Mouse (Mus musculus) liver, embryonic 16.5 days (tissue): ENCODE results near the gene Vil1. TPM values are rescaled to one million over a fixed set of nuclear protein-coding genes. Genes with fewer than 3 reads are reported as not detected.
"Not testable (repeated sequence)": the region's sequence is repeated elsewhere in the genome, so short reads cannot be mapped to it uniquely, and the experiment has no call there.

Experiments
- ATAC-seq: fragments of 200-750 bp; cut with Nextera tagmentation; 2 replicates; pipeline ENCODE4 v1.8.0; 2017; ENCODE audit warnings: low read depth, mild to moderate bottlenecking, moderate number of reproducible peaks, moderate library complexity
- H3K27ac ChIP-seq: fragments of 300-500 bp; sonication (generic); 2 replicates; pipeline ENCODE4 v1.5.1; 2014; ENCODE audit warnings: mild to moderate bottlenecking, low read length
- H3K27me3 ChIP-seq: fragments of 300-500 bp; sonication (generic); 2 replicates; pipeline ENCODE4 v1.6.1; 2014; ENCODE audit warnings: low read depth, low read length, mixed read lengths; ENCODE audit not compliant: control insufficient read depth, insufficient read depth
- H3K36me3 ChIP-seq: fragments of 300-500 bp; sonication (generic); 2 replicates; pipeline ENCODE4 v1.6.1; 2014; ENCODE audit warnings: mild to moderate bottlenecking; ENCODE audit not compliant: control insufficient read depth, insufficient read depth
- H3K4me1 ChIP-seq: fragments of 300-500 bp; sonication (generic); 2 replicates; pipeline ENCODE4 v1.6.1; 2014; ENCODE audit warnings: low read depth, low read length, mixed read lengths; ENCODE audit not compliant: control insufficient read depth
- H3K4me2 ChIP-seq: fragments of 300-500 bp; sonication (generic); 2 replicates; pipeline ENCODE4 v1.6.1; 2014; ENCODE audit warnings: low read depth, low read length, mixed read lengths
- H3K4me3 ChIP-seq: fragments of 300-500 bp; sonication (generic); 2 replicates; pipeline ENCODE4 v1.5.1; 2014; ENCODE audit warnings: low read depth, mild to moderate bottlenecking, low read length
- H3K9ac ChIP-seq: fragments of 300-500 bp; sonication (generic); 2 replicates; pipeline ENCODE4 v1.6.1; 2014; ENCODE audit warnings: low read depth, low read length
- H3K9me3 ChIP-seq: fragments of 300-500 bp; sonication (generic); replicated peaks from 2 replicates; pipeline ENCODE4 v1.6.1; 2016; ENCODE audit warnings: low read length; ENCODE audit not compliant: control insufficient read depth
- whole genome bisulfite sequencing: fragments of 180-500 bp; shearing (Covaris S2); extraction: QIAGEN DNeasy Blood & Tissue Kit; methylation state at CpG from one replicate; pipeline ENCODE4 v1.1.7; 2014; ENCODE audit not compliant: insufficient replicate concordance; 5-methylcytosine and 5-hydroxymethylcytosine counted together
- polyA plus RNA-seq: library from polyadenylated mRNA; unstranded; fragments of >200 nt; fragmentation: Nextera tagmentation; extraction: Ambion mirVana; gene quantifications from 2 replicates; pipeline ENCODE4 v1.2.1, GENCODE M21; 2015

Vil1 gene
- polyA plus RNA-seq, 1 experiment from 2014 or later = 1.6 TPM

GRCm38 (mm10) chr1:74396456-74397222 is 12.5 kb upstream of the Vil1 start:
- peak overlapping the region; percentile 98 for H3K4me2 ChIP-seq
- H3K27ac ChIP-seq = peak overlapping the region; percentile 82
- not testable (repeated sequence) for ATAC-seq, H3K27me3 ChIP-seq, H3K9me3 ChIP-seq
- WGBS = 4% methylated on average over 11 of the region's 12 CpGs
- H3K9ac ChIP-seq = peak overlapping the region; percentile 77
- H3K4me1 ChIP-seq = peaks cover 54% of the 10 kb centered on the region
- peak overlapping the region; percentile 67 for H3K4me3 ChIP-seq
- peaks cover 20% of the 10 kb centered on the region for H3K36me3 ChIP-seq

- Histone ChIP-seq H3K4me1 (peaks cover 58% of the 10 kb centered on the region), H3K27me3 (no peaks in the 10 kb centered on the region), H3K4me3 (peak overlapping the region; percentile 67), H3K4me2 (peak overlapping the region; percentile 98), H3K9me3 (no peaks in the 10 kb centered on the region), H3K27ac (peak overlapping the region; percentile 95), H3K9ac (peak overlapping the region; percentile 77), H3K36me3 (peaks cover 20% of the 10 kb centered on the region)
- peak; percentile 91 for ATAC-seq
- under 1% methylated on average over 41 of the region's 41 CpGs for WGBS
Measured at GRCm38 (mm10) chr1:74397268-74397918, 11.8 kb upstream of the Vil1 start.

GRCm38 (mm10) chr1:74397919-74398451 is 11.2 kb upstream of the Vil1 start:
- H3K9me3 ChIP-seq = no peaks in the 10 kb centered on the region
- 3% methylated on average over 11 of the region's 11 CpGs for WGBS
- peak overlapping the region; percentile 98 for H3K4me2 ChIP-seq
- peaks cover 20% of the 10 kb centered on the region for H3K36me3 ChIP-seq
- no peaks in the 10 kb centered on the region for H3K27me3 ChIP-seq
- peak overlapping the region; percentile 95 for H3K27ac ChIP-seq
- peaks cover 52% of the 10 kb centered on the region for H3K4me1 ChIP-seq
- ATAC-seq = peak; percentile 3; the same call in 1 of the 2 replicates
- H3K4me3 ChIP-seq = peak overlapping the region; percentile 67
- peak overlapping the region; percentile 77 for H3K9ac ChIP-seq

- Histone ChIP-seq H3K4me2 (peak overlapping the region; percentile 61), H3K27ac (peak overlapping the region; percentile 56)
Measured at GRCm38 (mm10) chr1:74400531-74400930, 8.6 kb upstream of the Vil1 start.

GRCm38 (mm10) chr1:74401015-74401702 is 8.0 kb upstream of the Vil1 start:
- Histone ChIP-seq H3K4me3 (peak overlapping the region; percentile 20), H3K27ac (peak overlapping the region; percentile 56), H3K4me2 (peak overlapping the region; percentile 61), H3K36me3 (no peaks in the 10 kb centered on the region), H3K9ac (peak overlapping the region; percentile 43), H3K4me1 (peaks cover 32% of the 10 kb centered on the region), H3K27me3 (no peaks in the 10 kb centered on the region), H3K9me3 (no peaks in the 10 kb centered on the region)
- no peak for ATAC-seq
- 32% methylated on average over 16 of the region's 16 CpGs for WGBS

More at GRCm38 (mm10) chr1:74400531-74400930, 8.6 kb upstream of the Vil1 start:
- no peak for ATAC-seq
- Histone ChIP-seq H3K27me3 (no peaks in the 10 kb centered on the region), H3K9me3 (no peaks in the 10 kb centered on the region), H3K4me3 (no peak overlapping the region), H3K36me3 (no peaks in the 10 kb centered on the region), H3K9ac (0 out of 2 replicates have a peak overlapping the region, but pooled peaks have one; percentile 30), H3K4me1 (peaks cover 32% of the 10 kb centered on the region)
- WGBS = 51% methylated on average over 3 of the region's 3 CpGs

GRCm38 (mm10) chr1:74404206-74404605 is 5.0 kb upstream of the Vil1 start:
- Histone ChIP-seq H3K9ac (no peak overlapping the region), H3K27ac (no peak overlapping the region), H3K36me3 (no peaks in the 10 kb centered on the region), H3K9me3 (no peaks in the 10 kb centered on the region), H3K4me2 (no peak overlapping the region), H3K4me3 (no peak overlapping the region), H3K27me3 (no peaks in the 10 kb centered on the region), H3K4me1 (peaks cover 18% of the 10 kb centered on the region)
- ATAC-seq = no peak
- 69% methylated on average over 4 of the region's 4 CpGs for WGBS

GRCm38 (mm10) chr1:74411753-74412325 is 2.7 kb downstream of the Vil1 start:
- no peak for ATAC-seq
- Histone ChIP-seq H3K27ac (no peak overlapping the region), H3K4me1 (peaks cover 10% of the 10 kb centered on the region), H3K9me3 (peaks cover 8% of the 10 kb centered on the region; the same call in 1 of the 2 replicates), H3K27me3 (no peaks in the 10 kb centered on the region), H3K36me3 (no peaks in the 10 kb centered on the region), H3K9ac (no peak overlapping the region), H3K4me3 (no peak overlapping the region), H3K4me2 (no peak overlapping the region)
- 54% methylated on average over 2 of the region's 2 CpGs for WGBS

- H3K9me3 ChIP-seq = peaks cover 8% of the 10 kb centered on the region; the same call in 1 of the 2 replicates
- H3K27ac ChIP-seq = no peak overlapping the region
- no peak overlapping the region for H3K9ac ChIP-seq
- H3K36me3 ChIP-seq = no peaks in the 10 kb centered on the region
- no peak overlapping the region for H3K4me3 ChIP-seq
- H3K4me2 ChIP-seq = no peak overlapping the region
- H3K4me1 ChIP-seq = peaks cover 10% of the 10 kb centered on the region
- WGBS = 70% methylated on average over 8 of the region's 8 CpGs
- no peaks in the 10 kb centered on the region for H3K27me3 ChIP-seq
- no peak for ATAC-seq
Measured at GRCm38 (mm10) chr1:74412711-74413110, 3.5 kb downstream of the Vil1 start.
